Mouse (Mus musculus) adrenal gland, adult 8-10 months (tissue): ENCODE results near the gene Tspear. TPM values are rescaled to one million over a fixed set of nuclear protein-coding genes. Genes with fewer than 3 reads are reported as not detected.

Experiments
- DNase-seq: peaks from one replicate; pipeline ENCODE4 v3.0.0; 2022
- total RNA-seq, 4 experiments: library from RNA; stranded (reverse); gene quantifications; 2 replicates each; pipeline ENCODE4 v1.2.4; 2022

Gene Tspear
- total RNA-seq, 4 experiments from 2014 or later: 0.15 to 1.4 (median 0.81) TPM

GRCm38 (mm10) chr10:77880305-77880704 lies 193.9 kb downstream of the Tspear start:
- DNase-seq: no peak

DNA sequence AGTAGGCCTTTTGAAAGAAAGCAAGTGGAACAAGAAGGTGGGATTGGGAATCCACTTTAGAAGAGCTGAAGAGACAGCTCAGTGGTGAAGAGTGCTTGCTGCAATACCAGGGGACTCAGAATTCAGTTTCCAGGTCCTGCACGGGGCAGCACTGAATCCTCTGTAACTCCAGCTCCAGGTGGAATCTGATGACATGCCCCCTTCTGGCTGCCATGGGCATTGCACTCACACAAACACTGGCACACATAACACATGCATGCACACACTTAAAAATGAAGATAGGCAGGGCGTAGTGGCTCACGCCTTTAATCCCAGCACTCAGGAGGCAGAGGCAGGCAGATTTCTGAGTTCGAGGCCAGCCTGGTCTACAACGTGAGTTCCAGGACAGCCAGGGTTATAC lies 196.2 kb downstream of the Tspear start:
- DNase-seq: no peak

DNA sequence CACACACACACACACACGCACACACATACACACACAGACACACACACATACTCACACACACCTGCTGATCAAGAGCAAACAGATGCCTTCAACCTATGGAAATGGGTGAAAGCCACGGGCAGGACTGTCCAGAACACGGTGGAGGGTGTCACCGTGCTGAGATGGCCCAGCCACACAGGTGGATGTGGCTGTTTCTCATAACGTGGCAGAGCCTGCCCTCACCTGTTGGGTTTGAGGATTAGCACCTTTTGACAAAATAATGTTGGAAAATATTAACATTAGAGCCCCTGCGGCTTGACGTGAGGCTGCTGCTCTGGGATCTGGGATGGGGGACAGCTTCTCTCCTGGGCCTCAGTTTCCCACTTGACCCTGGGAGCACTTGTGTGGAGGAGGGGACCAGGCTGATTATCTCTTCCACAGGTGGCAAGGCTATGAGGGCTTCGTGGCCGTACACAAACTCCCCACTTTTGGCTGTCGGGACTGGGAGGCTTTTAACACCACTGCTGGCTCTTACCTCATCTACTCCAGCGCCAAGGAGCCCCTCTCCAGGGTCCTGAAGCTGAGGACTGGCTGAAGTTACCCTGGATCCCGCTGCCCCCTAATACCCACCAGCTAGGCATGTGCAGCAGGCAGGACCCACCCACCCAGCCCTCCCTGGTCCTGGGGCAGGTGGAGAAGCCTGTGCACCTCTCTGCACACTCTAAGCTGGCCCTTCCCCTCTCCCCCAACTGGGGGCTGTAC lies 199.8 kb downstream of the Tspear start:
- DNase-seq: no peak

DNA sequence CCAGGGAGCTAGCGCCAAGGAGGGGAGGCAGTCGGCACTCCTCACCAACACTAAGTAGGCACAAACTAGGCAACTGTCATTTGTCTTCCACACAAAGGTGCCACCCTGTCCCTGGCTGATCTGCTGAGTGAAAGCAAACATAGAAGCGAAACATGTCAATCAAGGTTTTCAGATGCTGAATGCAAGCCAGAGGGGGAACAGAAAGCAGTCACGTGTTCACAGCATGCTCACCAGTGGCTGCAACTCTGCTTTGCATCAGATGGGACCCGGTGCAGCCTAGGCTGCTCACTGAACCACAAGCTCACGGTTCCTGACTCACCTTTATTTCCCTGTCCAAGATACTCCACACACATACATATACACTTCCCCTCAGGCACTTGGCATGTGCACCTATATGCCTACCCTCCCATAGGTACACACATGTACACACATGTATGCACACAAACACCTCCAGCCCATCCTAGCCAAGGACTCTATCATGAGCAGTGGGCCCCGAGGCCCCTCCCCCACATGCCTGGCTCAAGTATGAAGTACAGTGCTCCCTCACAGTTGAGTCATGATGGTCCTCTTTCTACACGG lies 204.7 kb downstream of the Tspear start:
- no peak for DNase-seq

DNA sequence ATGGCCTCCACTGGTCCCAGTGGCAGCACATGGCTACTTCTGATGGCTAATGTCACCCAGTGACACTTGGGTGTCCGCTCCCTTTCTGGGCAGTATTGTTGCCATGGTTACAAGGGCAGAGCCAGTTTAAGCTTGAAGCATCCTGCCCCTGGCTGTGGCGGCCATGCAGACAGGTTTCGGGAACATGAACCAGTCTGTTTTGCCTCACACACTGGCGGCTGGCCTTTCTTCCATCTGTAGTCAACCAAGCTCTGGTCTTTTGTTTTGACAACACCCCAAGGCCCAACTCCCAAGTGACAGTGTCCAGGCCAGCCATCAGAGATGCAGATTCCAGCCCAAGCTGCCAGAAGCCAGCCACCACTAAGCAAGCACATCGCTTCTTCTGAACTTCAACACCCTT lies 209.2 kb downstream of the Tspear start:
- DNase-seq: no peak

DNA sequence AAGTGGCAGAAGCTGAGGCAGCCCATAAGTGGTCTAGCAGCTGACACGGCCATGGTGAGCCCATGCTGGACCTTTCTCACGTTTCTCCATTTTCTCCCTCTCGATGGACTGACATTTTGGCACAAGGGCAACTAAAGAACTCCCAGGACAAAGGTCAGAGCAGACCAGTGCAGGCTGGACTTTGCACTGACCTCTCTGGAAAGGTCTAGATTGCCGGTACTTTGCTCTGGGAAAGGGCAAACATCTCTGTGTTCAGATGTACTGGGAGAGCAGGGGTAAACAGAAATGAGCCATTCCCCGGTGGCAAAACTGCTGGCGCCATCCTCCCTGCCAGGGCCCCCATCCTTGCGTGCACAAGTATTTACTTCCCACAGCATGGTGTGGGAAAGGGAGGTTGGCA lies 213.8 kb downstream of the Tspear start:
- no peak for DNase-seq

DNA sequence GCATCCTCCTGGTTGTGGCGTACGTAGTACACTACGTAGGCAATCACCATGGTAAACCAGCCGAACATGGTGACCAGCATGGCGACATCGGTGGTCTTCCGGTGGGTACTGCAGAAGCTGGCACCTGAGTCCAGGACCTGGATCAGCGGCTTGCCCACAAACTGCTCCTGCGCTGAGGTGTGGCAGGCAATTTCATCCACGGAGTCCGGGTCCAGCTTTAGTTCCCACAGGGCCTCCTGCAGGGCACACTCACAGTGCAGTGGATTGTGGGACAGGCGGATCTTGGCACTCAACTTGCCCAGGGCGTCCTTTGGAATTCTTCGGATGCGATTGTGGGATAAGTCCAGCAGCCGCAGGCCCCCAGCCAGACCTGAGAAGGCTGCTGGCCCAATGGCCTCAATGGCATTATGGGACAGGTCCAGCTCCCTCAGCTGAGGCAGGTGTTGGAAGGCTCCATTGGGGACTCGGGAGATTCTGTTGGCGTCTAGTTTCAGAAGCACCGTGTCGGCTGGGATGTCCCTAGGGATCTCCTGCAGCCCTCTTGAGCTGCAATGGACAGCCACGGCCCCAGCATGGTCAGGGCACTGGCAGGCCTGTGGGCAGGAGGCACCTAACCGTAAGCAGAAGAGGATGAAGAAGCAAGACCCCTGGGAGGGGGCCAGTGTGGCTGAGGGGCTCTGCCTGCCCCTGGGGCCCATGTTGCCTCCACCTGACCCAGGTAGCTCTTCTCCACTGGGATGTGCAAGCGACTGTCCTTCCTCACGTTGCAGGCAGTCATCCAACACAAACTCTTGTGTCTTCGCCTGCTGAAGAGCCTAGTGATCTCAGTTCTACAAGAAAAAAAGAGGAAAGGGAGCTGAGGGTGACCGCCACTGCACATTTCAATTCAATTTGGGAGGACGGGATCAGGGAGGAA lies 214.8 kb downstream of the Tspear start:
- DNase-seq: no peak

- DNase-seq: peak; percentile 19
These were observed 215.5 kb downstream of the Tspear start for GRCm38 (mm10) chr10:77901871-77902210.

DNA sequence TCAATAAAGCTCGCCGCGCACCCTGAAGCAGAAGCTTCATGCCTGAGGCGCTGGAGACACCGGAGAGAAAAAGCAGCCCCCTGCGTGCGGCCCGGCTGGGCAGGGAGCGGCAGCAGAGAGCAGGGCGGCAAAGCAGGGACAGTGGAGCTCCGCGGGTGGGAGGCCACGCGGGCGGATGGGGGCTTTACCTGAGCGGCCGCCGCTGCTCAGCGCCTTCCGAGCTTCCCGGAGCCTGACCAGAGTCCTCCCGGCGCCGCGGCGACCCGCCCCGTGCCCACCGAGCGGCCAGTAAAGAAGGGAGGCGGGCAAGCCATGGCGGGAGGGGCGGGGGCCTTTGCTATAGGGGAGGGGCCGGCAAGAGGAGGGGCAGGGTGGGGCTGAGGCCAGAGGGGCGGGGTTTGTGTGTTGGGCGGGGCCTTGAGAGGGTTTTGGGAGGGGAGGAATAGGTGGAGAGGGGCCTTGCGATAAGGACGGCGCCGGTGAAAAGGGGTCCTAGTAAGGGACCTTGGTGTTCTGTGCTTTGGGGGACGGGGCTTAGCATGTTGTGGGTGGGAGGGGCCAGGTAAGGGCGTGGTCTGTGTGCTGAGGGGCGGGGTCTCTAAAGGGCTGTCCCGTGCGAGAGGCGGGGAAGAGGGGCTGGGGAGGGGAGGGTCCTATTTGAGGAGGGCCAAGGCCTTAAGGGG lies 216.0 kb downstream of the Tspear start, which contains the start of gene Lrrc3:
Lrrc3 (minus strand) TSS at position 326 of the 683 bp plus-strand sequence.
- DNase-seq: peak; percentile 25

DNA sequence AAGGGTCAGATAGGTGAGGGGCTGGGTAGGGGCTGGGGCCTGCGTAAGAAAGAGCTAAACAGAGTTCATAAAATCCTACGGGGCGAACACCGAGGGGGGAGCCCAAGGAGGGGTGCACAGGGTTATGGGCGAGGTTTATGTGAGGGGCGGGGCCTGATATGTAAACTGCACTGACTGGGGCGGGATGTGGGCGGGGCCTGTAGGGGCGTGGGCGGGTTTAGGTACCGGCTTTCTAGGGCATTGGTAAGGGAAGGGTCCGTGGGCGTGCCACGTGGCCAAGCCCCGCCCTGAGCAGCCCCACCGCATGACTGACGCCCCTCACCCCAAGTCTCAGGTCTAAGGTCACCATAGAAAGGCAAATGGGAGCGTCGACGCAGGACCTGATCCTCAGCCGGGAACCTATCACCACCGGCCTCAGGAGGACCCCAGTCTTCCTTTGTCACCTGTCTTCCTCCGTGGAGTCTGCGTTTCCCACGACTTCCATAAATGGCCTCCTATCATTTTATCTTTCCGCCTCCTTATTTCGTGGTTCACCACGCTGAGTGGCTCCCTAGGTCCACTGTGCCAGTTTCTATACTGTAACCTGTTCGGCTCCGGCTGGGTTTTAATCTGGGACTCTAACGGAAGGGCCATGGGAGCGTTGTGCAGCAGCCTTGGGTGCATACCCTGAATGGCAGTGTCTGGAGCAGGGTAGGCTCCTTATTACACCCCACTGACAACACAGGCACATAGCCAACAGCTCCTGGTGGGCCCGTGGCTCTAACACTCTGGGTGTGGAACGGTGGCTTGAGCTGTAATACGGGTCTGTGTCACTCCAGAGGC lies 216.7 kb downstream of the Tspear start:
- no peak for DNase-seq

DNA sequence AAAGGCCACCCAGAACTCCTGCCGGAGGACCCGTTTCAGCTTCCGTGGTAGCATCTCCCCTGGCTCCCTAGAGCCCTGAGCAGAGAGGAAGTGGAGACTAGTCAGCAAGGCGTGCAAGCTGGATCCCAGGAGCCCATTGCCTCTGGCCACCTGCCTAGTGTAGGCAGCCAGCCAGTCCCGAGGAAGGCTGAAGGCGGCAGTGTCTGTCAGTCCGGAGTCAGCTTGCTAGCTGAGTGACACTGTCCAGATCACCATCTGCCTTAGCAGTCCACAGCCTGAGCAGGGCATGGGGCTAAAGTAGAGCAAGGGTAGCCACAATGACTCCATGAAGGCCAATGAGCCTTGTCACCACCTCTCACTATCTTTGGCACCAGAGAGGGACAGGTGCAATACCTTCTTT lies 226.2 kb downstream of the Tspear start:
- peak; percentile 31 for DNase-seq

DNA sequence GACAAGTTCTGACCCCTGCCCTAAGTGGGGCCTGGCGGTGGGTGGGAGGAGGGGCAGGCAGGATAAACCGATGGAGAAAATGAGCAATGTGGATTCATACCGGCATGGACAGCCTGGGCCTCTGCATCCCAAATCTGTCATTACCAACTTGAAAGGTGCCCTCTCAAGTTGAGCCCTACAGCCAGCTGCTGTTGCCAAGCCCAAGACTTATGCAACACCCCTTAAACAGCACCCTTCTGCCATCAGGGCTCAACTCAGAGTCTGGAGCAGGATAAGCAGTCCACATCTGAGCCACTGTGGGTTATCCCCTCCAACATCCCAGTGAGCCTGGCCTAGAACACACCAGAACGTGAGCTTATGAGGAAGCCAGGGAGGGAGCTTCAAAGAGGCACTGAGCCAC lies 226.9 kb downstream of the Tspear start:
- DNase-seq: no peak

DNA sequence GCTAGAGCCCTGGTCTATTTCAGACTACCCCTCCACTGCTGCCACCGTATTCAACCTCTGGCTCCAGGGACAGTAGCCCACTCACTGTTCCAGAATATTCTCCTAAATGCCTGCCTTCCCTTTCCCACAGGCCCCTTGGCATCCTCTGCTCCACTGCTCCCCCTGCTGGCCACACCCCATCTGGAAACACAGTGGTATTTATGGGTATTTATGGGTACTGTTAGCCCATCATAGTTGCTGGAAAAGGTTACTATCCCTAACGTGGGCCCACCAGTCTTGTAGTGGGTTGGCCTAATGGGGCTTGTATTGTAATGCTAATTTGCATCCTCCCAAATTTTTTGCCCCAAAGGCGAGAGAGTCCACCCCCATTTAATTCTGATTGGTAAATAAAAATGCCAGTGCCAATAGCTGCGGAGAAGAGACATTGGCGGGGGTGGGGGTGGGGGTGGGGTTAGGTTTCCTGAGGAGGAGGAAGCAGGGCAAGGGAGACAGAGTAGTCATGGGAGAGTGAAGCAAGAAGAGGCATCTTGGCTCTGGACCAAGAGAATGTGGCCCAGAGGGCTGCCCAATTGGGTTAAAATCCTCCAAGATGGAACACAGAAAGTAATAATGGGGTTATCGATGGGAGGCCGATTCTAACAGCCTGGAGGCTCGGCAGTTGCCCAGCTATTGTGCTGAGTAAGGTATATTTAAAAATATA lies 230.4 kb downstream of the Tspear start:
- DNase-seq: peak; percentile 25

DNA sequence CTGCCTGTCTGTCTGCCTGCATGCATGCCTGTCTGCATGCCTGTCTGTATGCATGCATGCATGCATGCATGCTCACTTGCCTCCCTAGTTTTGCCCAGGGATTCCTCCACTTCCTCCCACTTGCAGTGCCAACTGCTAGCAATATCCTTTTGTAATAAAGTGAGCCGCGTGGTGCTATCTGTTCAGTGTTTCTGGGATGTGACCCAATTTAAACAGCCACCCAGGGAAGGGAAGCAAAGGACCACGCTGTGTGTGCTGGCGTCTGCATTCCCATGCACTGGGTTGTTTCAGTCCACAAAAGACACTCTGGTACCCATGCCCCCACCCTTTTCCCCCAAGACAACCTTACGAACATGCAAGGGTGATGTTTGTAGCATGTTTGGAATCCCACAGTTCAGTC lies 234.6 kb downstream of the Tspear start:
- DNase-seq: no peak

DNA sequence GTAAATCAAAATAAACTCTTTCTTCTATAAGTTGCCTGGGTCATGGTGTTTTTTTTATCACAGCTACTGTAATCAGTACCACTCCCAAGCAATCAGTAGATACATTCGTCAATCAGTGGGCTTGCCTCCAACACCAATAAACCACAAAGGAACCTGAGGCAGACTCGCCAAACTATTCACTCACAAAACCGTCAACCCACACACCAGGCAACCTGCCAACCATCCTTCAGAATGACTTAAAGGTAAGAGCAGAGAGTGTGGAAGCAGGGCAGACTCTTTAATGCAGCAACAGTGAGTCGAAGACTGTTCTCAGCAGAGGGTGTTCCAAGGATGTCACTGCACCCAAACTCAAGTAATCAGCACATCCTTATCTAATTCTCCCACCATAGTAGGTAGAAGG lies 236.3 kb downstream of the Tspear start:
- DNase-seq: no peak

DNA sequence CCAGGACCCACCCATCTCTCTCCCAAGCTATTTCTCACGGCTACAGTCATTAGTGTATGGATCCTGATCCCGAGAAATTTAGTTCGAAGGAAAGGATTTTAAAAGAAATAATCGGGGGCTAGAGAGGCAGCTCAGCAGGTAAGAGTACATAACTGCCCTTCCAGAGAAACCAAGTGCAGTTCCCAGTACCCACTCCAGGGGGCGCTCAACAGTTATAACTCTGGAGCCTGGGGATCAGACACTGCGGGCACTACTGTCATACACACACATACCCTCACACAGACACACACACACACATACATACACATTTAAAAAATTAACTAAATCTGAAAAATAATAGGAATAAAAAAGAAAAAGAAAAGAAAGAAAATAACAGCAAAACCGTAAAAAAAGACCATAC lies 239.8 kb downstream of the Tspear start:
- no peak for DNase-seq

GRCm38 (mm10) chr10:77927375-77927774 lies 241.0 kb downstream of the Tspear start:
- DNase-seq: no peak
